ENCODE assay signal across 8 mouse cellular contexts in genomic region chr1:156034661-156035060, GRCm38 (mm10). TPM values are rescaled to one million over a fixed set of nuclear protein-coding genes. Genes with fewer than 3 reads are reported as not detected.
A peak's percentile ranks its signal among the peaks of the same experiment; 100 is the strongest.
DNase-seq lines count a peak whose midpoint lies in the region; ATAC-seq and TF ChIP-seq lines count a peak whose summit lies in the region.

No protein-coding gene starts in this region.

- peak overlapping the region; percentile 78 to 87; a peak in 3 of 4 replicates for H3K4me3 ChIP-seq in heart, embryonic 14.5 days (ENCODE audit: control insufficient read depth in 1 of 2, insufficient read depth in 1 of 2, low read depth in 1 of 2, low read length in 2 of 2)
- H3K4me3 ChIP-seq in MEL (ENCODE audit: control insufficient read depth in 1 of 2, insufficient read depth in 1 of 2, low read depth in 2 of 2, low read length in 2 of 2) = peak overlapping the region; percentile 89 to 94
- peak overlapping the region; percentile 72 for H3K4me3 ChIP-seq in hindbrain, embryonic 11.5 days (ENCODE audit: low read depth, low read length)
- peak overlapping the region; percentile 79 for H3K4me3 ChIP-seq in midbrain, embryonic 12.5 days

- H3K27ac ChIP-seq in heart, embryonic 14.5 days (replicated peaks in 1 of 2; ENCODE audit: control insufficient read depth in 1 of 2, insufficient read depth in 1 of 2, low read depth in 2 of 2, low read length in 2 of 2) = peak overlapping the region; percentile 100; a peak in 3 of 4 replicates
- 0 out of 2 replicates have a peak overlapping the region, but pooled peaks have one; percentile 12 for H3K27ac ChIP-seq in MEL (ENCODE audit: control insufficient read depth, low read depth, low read length)
- no peak overlapping the region for H3K27ac ChIP-seq in hindbrain, embryonic 11.5 days (ENCODE audit: low read depth, low read length)
- no peak overlapping the region for H3K27ac ChIP-seq in midbrain, embryonic 12.5 days (replicated peaks)

- peaks cover 43% of the 10 kb centered on the region for H3K36me3 ChIP-seq in heart, embryonic 14.5 days (ENCODE audit: control insufficient read depth, insufficient read depth, low read length)
- peaks cover 3 to 11% of the 10 kb centered on the region in 2 experiments for H3K36me3 ChIP-seq in MEL (ENCODE audit: control insufficient read depth in 1 of 2, insufficient read depth in 2 of 2, low read length in 2 of 2)
- H3K36me3 ChIP-seq in hindbrain, embryonic 11.5 days (ENCODE audit: control insufficient read depth, insufficient read depth, low read length) = peaks cover 4% of the 10 kb centered on the region; the same call in 1 of the 2 replicates
- peaks cover 36% of the 10 kb centered on the region for H3K36me3 ChIP-seq in midbrain, embryonic 12.5 days

- peaks cover 2 to 12% of the 10 kb centered on the region in 2 experiments; a peak in 3 of 4 replicates for H3K4me1 ChIP-seq in heart, embryonic 14.5 days (ENCODE audit: control insufficient read depth in 2 of 2, insufficient read depth in 2 of 2, low read length in 2 of 2)
- H3K4me1 ChIP-seq in MEL (ENCODE audit: control insufficient read depth in 1 of 2, insufficient read depth in 2 of 2, low read length in 2 of 2) = peaks cover 3 to 5% of the 10 kb centered on the region in 2 experiments; a peak in 3 of 4 replicates
- no peaks in the 10 kb centered on the region for H3K4me1 ChIP-seq in hindbrain, embryonic 11.5 days (replicated peaks; ENCODE audit: control insufficient read depth, insufficient read depth, low read length)
- H3K4me1 ChIP-seq in midbrain, embryonic 12.5 days = peaks cover 10% of the 10 kb centered on the region

- H3K4me2 ChIP-seq in heart, embryonic 14.5 days (ENCODE audit: low read length) = peak overlapping the region; percentile 86
- peak overlapping the region; percentile 59 for H3K4me2 ChIP-seq in hindbrain, embryonic 11.5 days (replicated peaks; ENCODE audit: low read depth, low read length)
- peak overlapping the region; percentile 70 for H3K4me2 ChIP-seq in midbrain, embryonic 12.5 days (replicated peaks)

- no peak for ATAC-seq in heart, embryonic 14.5 days (ENCODE audit: insufficient number of reproducible peaks, insufficient read depth, low FRiP score, low read depth)
- ATAC-seq in hindbrain, embryonic 11.5 days (ENCODE audit: low FRiP score) = no peak
- no peak for ATAC-seq in midbrain, embryonic 12.5 days (ENCODE audit: low FRiP score, low read depth)

- WGBS in heart, embryonic 14.5 days = 23% methylated on average over 1 of the region's 1 CpGs
- 71% methylated on average over 1 of the region's 1 CpGs for WGBS in hindbrain, embryonic 11.5 days
- 35% methylated on average over 1 of the region's 1 CpGs for WGBS in midbrain, embryonic 12.5 days

- no peak for TF ChIP-seq CTCF in MEL (IDR thresholded peaks at IDR 0.05 in 2 of 3, conservative IDR thresholded peaks at IDR 0.05 in 1 of 3; ENCODE audit: control insufficient read depth in 1 of 3, insufficient read depth in 1 of 3, low read depth in 2 of 3, low read length in 3 of 3, poor library complexity in 1 of 3, severe bottlenecking in 1 of 3)

- TF ChIP-seq POLR2A in MEL (IDR thresholded peaks at IDR 0.05; ENCODE audit: control insufficient read depth in 1 of 2, insufficient read depth in 1 of 2, low read depth in 1 of 2, low read length in 2 of 2, poor library complexity in 1 of 2) = no peak

- no peaks in the 10 kb centered on the region for H3K27me3 ChIP-seq in heart, embryonic 14.5 days (ENCODE audit: control insufficient read depth, insufficient read depth, low read length)
- H3K27me3 ChIP-seq in MEL (ENCODE audit: control insufficient read depth in 1 of 2, insufficient read depth in 2 of 2, low read length in 2 of 2) = no peaks in the 10 kb centered on the region
- no peaks in the 10 kb centered on the region for H3K27me3 ChIP-seq in hindbrain, embryonic 11.5 days (ENCODE audit: control insufficient read depth, insufficient read depth, low read length)
- no peaks in the 10 kb centered on the region for H3K27me3 ChIP-seq in midbrain, embryonic 12.5 days

- H3K9me3 ChIP-seq in heart, embryonic 14.5 days (ENCODE audit: control insufficient read depth, low read length) = no peaks in the 10 kb centered on the region
- H3K9me3 ChIP-seq in MEL (replicated peaks; ENCODE audit: insufficient read depth, low read length) = no peaks in the 10 kb centered on the region
- H3K9me3 ChIP-seq in hindbrain, embryonic 11.5 days (ENCODE audit: control insufficient read depth, low read length) = no peaks in the 10 kb centered on the region
- no peaks in the 10 kb centered on the region for H3K9me3 ChIP-seq in midbrain, embryonic 12.5 days

- peaks cover 32% of the 10 kb centered on the region for H3K79me2 ChIP-seq in MEL (ENCODE audit: control insufficient read depth, insufficient read depth, low read length, poor library complexity)

- no peak for TF ChIP-seq RAD21 in MEL (IDR thresholded peaks at IDR 0.05; ENCODE audit: low read depth, low read length)

- no peak for DNase-seq in heart, adult 9 months (ENCODE audit: low spot score in 2 of 2)
- peak; percentile 39 for DNase-seq in MEL (ENCODE audit: low read depth, low spot score)
- DNase-seq in hindbrain, embryonic 11.5 days (ENCODE audit: low spot score) = no peak
- no peak for DNase-seq in adrenal gland, adult 8-10 months
- no peak for DNase-seq in frontal cortex, postnatal 10 days (ENCODE audit: low spot score in 2 of 2)
- no peak for DNase-seq in cerebellum, postnatal 4 days (ENCODE audit: low spot score in 2 of 2)

- H3K9ac ChIP-seq in heart, embryonic 14.5 days (ENCODE audit: low read length) = peak overlapping the region; percentile 90
- peak overlapping the region; percentile 100 for H3K9ac ChIP-seq in MEL (ENCODE audit: control insufficient read depth, low read depth, low read length, poor library complexity, severe bottlenecking)
- peak overlapping the region; percentile 94 for H3K9ac ChIP-seq in hindbrain, embryonic 11.5 days (ENCODE audit: low read depth, low read length)
- H3K9ac ChIP-seq in midbrain, embryonic 12.5 days (replicated peaks) = peak overlapping the region; percentile 88

- no peak for TF ChIP-seq EP300 in MEL (IDR thresholded peaks at IDR 0.05; ENCODE audit: low read depth in 1 of 2, low read length in 2 of 2)

TF ChIP-seq in MEL, 35 proteins besides CTCF, POLR2A, EP300 and RAD21:
- TF ChIP-seq SMC3 (IDR thresholded peaks at IDR 0.05; ENCODE audit: low read depth, low read length) = no peak
- TF ChIP-seq NELFE (IDR thresholded peaks at IDR 0.05; ENCODE audit: low read depth, low read length) = no peak
- no peak for TF ChIP-seq POLR2AphosphoS5 (IDR thresholded peaks at IDR 0.05; ENCODE audit: borderline replicate concordance, low read depth, low read length)
- TF ChIP-seq CHD1 (IDR thresholded peaks at IDR 0.05; ENCODE audit: low read depth, low read length) = no peak
- TF ChIP-seq GABPA (IDR thresholded peaks at IDR 0.05; ENCODE audit: low read depth, low read length) = no peak
- no peak for TF ChIP-seq HCFC1 (IDR thresholded peaks at IDR 0.05; ENCODE audit: low read depth, low read length)

RNA-seq across cellular contexts. Expression of gene Tor1aip2, which starts 0.5 kb away (rescaled TPM):
- polyA plus RNA-seq in heart, embryonic 14.5 days (2014; fragmentation: Nextera tagmentation; extraction: Ambion mirVana) = 89.8 and 91.3 TPM in 2 replicates
- total RNA-seq in MEL (2012; rRNA removed) = 37.7 and 47.1 TPM in 2 replicates
- polyA plus RNA-seq in MEL (2012; ENCODE audit: insufficient read depth in 1 of 2, insufficient read length in 2 of 2, low read depth in 1 of 2, low replicate concordance in 2 of 2, missing spikeins in 1 of 2) = 10 to 100 TPM in 1 of 2 experiments, not detected in 1; 48.1 TPM
- 112 and 123 TPM in 2 replicates for polyA plus RNA-seq in hindbrain, embryonic 11.5 days (2014; fragmentation: Nextera tagmentation; extraction: Ambion mirVana)
- 95.0 and 95.6 TPM in 2 replicates for polyA plus RNA-seq in midbrain, embryonic 12.5 days (2016; fragmentation: Nextera tagmentation; extraction: Ambion mirVana)
- 100 to 1,000 TPM; 116 to 149 (median 129) TPM for total RNA-seq in adrenal gland, adult 8-10 months (2022)

RNA-seq across cellular contexts. Expression of gene Tor1aip1, which starts 1.6 kb away (rescaled TPM):
- polyA plus RNA-seq in heart, embryonic 14.5 days (2014; fragmentation: Nextera tagmentation; extraction: Ambion mirVana) = 34.5 and 38.8 TPM in 2 replicates
- 11.4 and 13.1 TPM in 2 replicates for total RNA-seq in MEL (2012; rRNA removed)
- 10 to 100 TPM in 1 of 2 experiments, not detected in 1; 22.9 TPM for polyA plus RNA-seq in MEL (2012; ENCODE audit: insufficient read depth in 1 of 2, insufficient read length in 2 of 2, low read depth in 1 of 2, low replicate concordance in 2 of 2, missing spikeins in 1 of 2)
- 38.8 and 44.1 TPM in 2 replicates for polyA plus RNA-seq in hindbrain, embryonic 11.5 days (2014; fragmentation: Nextera tagmentation; extraction: Ambion mirVana)
- 37.6 and 41.3 TPM in 2 replicates for polyA plus RNA-seq in midbrain, embryonic 12.5 days (2016; fragmentation: Nextera tagmentation; extraction: Ambion mirVana)
- total RNA-seq in adrenal gland, adult 8-10 months (2022) = 100 to 1,000 TPM in 3 of 4 experiments, 10 to 100 TPM in 1; 100.0 to 113 (median 106) TPM

Comparison
In these comparisons a context has a peak if more than half of its experiments do, and no peak if none do; other contexts are left out.
1. H3K27ac ChIP-seq: peak in heart, embryonic 14.5 days (2 of 2) and MEL (single experiment); none in hindbrain, embryonic 11.5 days (single experiment) and midbrain, embryonic 12.5 days (single experiment).
2. Peak in every context shown above with its lines, with median percentiles within 50 percentile points of each other: H3K4me2 ChIP-seq, H3K4me3 ChIP-seq and H3K9ac ChIP-seq.